Mouse (Mus musculus) bone marrow, adult 2 months (tissue): ENCODE results near the gene Aco1.

Source experiments
- CTCF ChIP-seq: fragments of 200-500 bp; IDR thresholded peaks from 2 replicates; pipeline ENCODE4 v1.5.1; 2011; ENCODE audit warnings: low read length, control low read depth; ENCODE audit not compliant: control insufficient read depth, insufficient read depth
- POLR2A ChIP-seq: fragments of 200-500 bp; IDR thresholded peaks from 2 replicates; pipeline ENCODE4 v1.6.1; 2011; ENCODE audit warnings: low read depth, mild to moderate bottlenecking, control low read depth, low read length, borderline replicate concordance; ENCODE audit not compliant: control insufficient read depth

GRCm38 (mm10) chr4:40202205-40202604 is 59.3 kb downstream of the Aco1 start:
- TF ChIP-seq POLR2A (no peak), CTCF (no peak)
